Mouse (Mus musculus) adrenal gland, postnatal 25 days (tissue): ENCODE measurements around the gene Tcp10b. TPM values are rescaled to one million over a fixed set of nuclear protein-coding genes. Genes with fewer than 3 reads are reported as not detected.
A peak's percentile ranks its signal among the peaks of the same experiment; 100 is the strongest.
"Not testable (repeated sequence)": the region's sequence is repeated elsewhere in the genome, so short reads cannot be mapped to it uniquely, and the experiment has no call there.

Experiments
- DNase-seq: peaks from one replicate; pipeline ENCODE4 v3.0.0; 2021; ENCODE audit warnings: mixed read lengths
- long read RNA-seq: library from polyadenylated mRNA; stranded (forward); transcript quantifications from one replicate; pipeline ENCODE4 v2.0.0, GENCODE M21; 2021
- total RNA-seq: library from RNA; stranded (reverse); gene quantifications from 2 replicates; pipeline ENCODE4 v1.2.3, GENCODE M21; 2021

The Tcp10b gene
- total RNA-seq = 0.88 TPM in 1 of 2 replicates, not detected in the other
- long read RNA-seq, partial matches to known transcripts = 0 of 1 reads
- long read RNA-seq, other reads (novel, unspliced or antisense) = 1 of 1 reads

- not testable (repeated sequence) for DNase-seq
These were observed at the start of gene Tcp10b for GRCm38 (mm10) chr17:13060804-13061203. Gene Tcp10b (plus strand): TSS chr17:13061104.

GRCm38 (mm10) chr17:13013316-13013715 lies 47.6 kb upstream of the Tcp10b start:
- no peak for DNase-seq

- DNase-seq = not testable (repeated sequence)
These were observed 24.2 kb upstream of the Tcp10b start for GRCm38 (mm10) chr17:13036627-13037192.

GRCm38 (mm10) chr17:13043846-13044673 lies 16.8 kb upstream of the Tcp10b start:
- not testable (repeated sequence) for DNase-seq

GRCm38 (mm10) chr17:13052124-13052813 lies 8.6 kb upstream of the Tcp10b start, which contains the start of gene Gpr31b:
Gene Gpr31b (minus strand): TSS chr17:13052296.
- not testable (repeated sequence) for DNase-seq

- DNase-seq = not testable (repeated sequence)
These were observed 2.0 kb downstream of the Tcp10b start for GRCm38 (mm10) chr17:13062882-13063281.

- not testable (repeated sequence) for DNase-seq
These were observed 7.0 kb downstream of the Tcp10b start for GRCm38 (mm10) chr17:13067864-13068385.

GRCm38 (mm10) chr17:13069227-13069626 lies 8.3 kb downstream of the Tcp10b start:
- DNase-seq = not testable (repeated sequence)

- not testable (repeated sequence) for DNase-seq
These were observed 30.6 kb downstream of the Tcp10b start for GRCm38 (mm10) chr17:13091510-13091909.

- DNase-seq = not testable (repeated sequence)
These were observed 31.3 kb downstream of the Tcp10b start for GRCm38 (mm10) chr17:13092100-13092764.

GRCm38 (mm10) chr17:13092960-13093359 lies 32.1 kb downstream of the Tcp10b start:
- DNase-seq = not testable (repeated sequence)

- DNase-seq = peak; percentile 31
These were observed 45.7 kb downstream of the Tcp10b start for GRCm38 (mm10) chr17:13106563-13106962.

GRCm38 (mm10) chr17:13112504-13113291 lies 51.8 kb downstream of the Tcp10b start:
- DNase-seq = not testable (repeated sequence)

GRCm38 (mm10) chr17:13123308-13124038 lies 62.6 kb downstream of the Tcp10b start:
- DNase-seq = not testable (repeated sequence)

GRCm38 (mm10) chr17:13124241-13124640 lies 63.3 kb downstream of the Tcp10b start:
- DNase-seq = not testable (repeated sequence)

GRCm38 (mm10) chr17:13129324-13129723 lies 68.4 kb downstream of the Tcp10b start:
- not testable (repeated sequence) for DNase-seq

- DNase-seq = not testable (repeated sequence)
These were observed 69.0 kb downstream of the Tcp10b start for GRCm38 (mm10) chr17:13129737-13130465.

- DNase-seq = not testable (repeated sequence)
These were observed 70.8 kb downstream of the Tcp10b start, which contains the start of gene Unc93a for GRCm38 (mm10) chr17:13131710-13132109. Gene Unc93a (minus strand): TSS chr17:13131810.
